Mouse (Mus musculus) testis, adult 2 months (tissue): ENCODE data around the gene Rb1.

Experiments used
- CTCF ChIP-seq: fragments of 200-500 bp; IDR thresholded peaks from 2 replicates; pipeline ENCODE4 v1.5.1; 2012; ENCODE audit warnings: low read depth, mild to moderate bottlenecking, inconsistent platforms, low read length, moderate library complexity; ENCODE audit not compliant: control insufficient read depth, insufficient read depth, insufficient replicate concordance
- POLR2A ChIP-seq: fragments of 200-500 bp; IDR thresholded peaks from 2 replicates; pipeline ENCODE4 v1.6.1; 2012; ENCODE audit warnings: low read depth, mild to moderate bottlenecking, inconsistent platforms, low read length, moderate library complexity; ENCODE audit not compliant: control insufficient read depth

DNA sequence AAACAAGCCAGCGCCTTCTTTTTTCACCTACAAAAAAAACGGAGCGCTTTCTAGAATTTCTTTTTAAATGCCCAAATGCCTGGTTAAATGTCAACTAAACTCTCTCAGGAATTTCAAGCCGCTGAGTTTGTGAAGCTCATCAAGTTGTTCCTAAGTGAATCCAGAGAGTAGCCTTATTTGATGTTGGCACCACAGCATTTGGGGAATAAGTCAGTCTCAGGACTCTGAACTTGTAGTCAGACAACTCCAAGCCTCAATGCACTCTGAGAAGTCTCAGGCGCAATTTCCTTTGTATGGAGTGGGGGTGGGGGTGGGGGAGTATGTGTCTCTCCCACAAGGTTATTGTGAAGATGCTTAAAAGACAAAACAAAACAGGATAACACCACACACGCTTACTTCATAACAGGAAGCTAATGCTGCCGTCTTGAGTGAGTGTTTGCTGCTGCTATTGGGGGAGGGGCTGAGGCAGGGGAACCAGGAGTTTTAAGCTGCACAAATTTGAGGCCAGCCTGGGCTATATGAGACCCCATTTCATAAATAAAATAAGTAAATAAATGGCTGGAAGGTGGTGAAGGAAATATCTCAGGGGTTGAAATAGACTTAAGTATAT, 23.5 kb upstream of the Rb1 start:
- no peak for TF ChIP-seq CTCF
- no peak for TF ChIP-seq POLR2A
